15 mouse cellular contexts compared by ENCODE assay signal in genomic region chr3:41613706-41614105, GRCm38 (mm10). TPM values are rescaled to one million over a fixed set of nuclear protein-coding genes. Genes with fewer than 3 reads are reported as not detected.
DNase-seq lines count a peak whose midpoint lies in the region; ATAC-seq lines count a peak whose summit lies in the region.
"Had no signal": no experiment of that assay in that cellular context is flagged by ENCODE, and none has a peak within 500 bp of the region (broad histone marks: within the 10 kb centered on the region; RNA-seq: fewer than 3 reads in every experiment).

No protein-coding gene starts in this region.

- no peaks in the 10 kb centered on the region for H3K27me3 ChIP-seq in hindbrain, embryonic 16.5 days (replicated peaks; ENCODE audit: control insufficient read depth, insufficient read depth, low read length)
- no peaks in the 10 kb centered on the region for H3K27me3 ChIP-seq in hindbrain, embryonic 13.5 days

- peaks cover 14% of the 10 kb centered on the region for H3K36me3 ChIP-seq in hindbrain, embryonic 16.5 days (ENCODE audit: control insufficient read depth, insufficient read depth, low read length)
- peaks cover 43% of the 10 kb centered on the region for H3K36me3 ChIP-seq in hindbrain, embryonic 13.5 days

- no peak overlapping the region for H3K4me2 ChIP-seq in hindbrain, embryonic 16.5 days (ENCODE audit: low read length)
- no peak overlapping the region for H3K4me2 ChIP-seq in hindbrain, embryonic 13.5 days

- H3K9ac ChIP-seq in hindbrain, embryonic 16.5 days (ENCODE audit: low read depth, low read length), result no peak overlapping the region
- no peak overlapping the region for H3K9ac ChIP-seq in hindbrain, embryonic 13.5 days
- H3K9ac ChIP-seq: liver, postnatal 0 days had no signal

- 86% methylated on average over 9 of the region's 9 CpGs for WGBS in hindbrain, embryonic 16.5 days
- 92% methylated on average over 9 of the region's 9 CpGs for WGBS in hindbrain, embryonic 13.5 days

- peak; percentile 36 for DNase-seq in R1 (ENCODE audit: low read depth, low spot score)
- DNase-seq in cerebellum, adult 11-12 months, result peak; percentile 73
- DNase-seq in cerebellum, postnatal 25 days, result peak; percentile 45 to 62
- no peak for DNase-seq in adrenal gland, postnatal 36 days
- no peak for DNase-seq in urinary bladder, postnatal 25 days (ENCODE audit: low spot score)
- DNase-seq: adrenal gland, adult 8-10 months; gastrocnemius, postnatal 36 days; heart, postnatal 10 days; kidney, adult 8-10 months; kidney, postnatal 25 days; liver; liver, postnatal 0 days; spleen, adult 18-20 months had no signal

- no peak overlapping the region for H3K4me3 ChIP-seq in hindbrain, embryonic 16.5 days (ENCODE audit: low read length)
- no peak overlapping the region for H3K4me3 ChIP-seq in hindbrain, embryonic 13.5 days

- no peak overlapping the region for H3K27ac ChIP-seq in hindbrain, embryonic 16.5 days (ENCODE audit: low read depth, low read length)
- H3K27ac ChIP-seq in hindbrain, embryonic 13.5 days, result no peak overlapping the region

- 0 out of 2 replicates have a peak, but pooled peaks have one; percentile 7 for ATAC-seq in hindbrain, embryonic 16.5 days
- ATAC-seq in hindbrain, embryonic 13.5 days (ENCODE audit: low FRiP score), result no peak
- ATAC-seq: liver, postnatal 0 days had no signal

- no peaks in the 10 kb centered on the region for H3K9me3 ChIP-seq in hindbrain, embryonic 16.5 days (ENCODE audit: control insufficient read depth, low read length)
- no peaks in the 10 kb centered on the region for H3K9me3 ChIP-seq in hindbrain, embryonic 13.5 days

- 0 out of 2 replicates have a peak, but pooled peaks cover 2% of the 10 kb centered on the region for H3K4me1 ChIP-seq in hindbrain, embryonic 16.5 days (ENCODE audit: control insufficient read depth, insufficient read depth, low read depth, low read length)
- peaks cover 9% of the 10 kb centered on the region for H3K4me1 ChIP-seq in hindbrain, embryonic 13.5 days (replicated peaks)

RNA-seq across cellular contexts. Expression of gene Jade1, which starts 58.2 kb away (rescaled TPM):
- 12.7 TPM in 2 replicates for polyA plus RNA-seq in hindbrain, embryonic 16.5 days (2015; fragmentation: Nextera tagmentation; extraction: Ambion mirVana)
- polyA plus RNA-seq in hindbrain, embryonic 13.5 days (2015; fragmentation: Nextera tagmentation; extraction: Ambion mirVana), result 11.2 and 12.4 TPM in 2 replicates
- 10 to 100 TPM; 51.2 to 51.4 TPM for total RNA-seq in adrenal gland, postnatal 36 days (2021)

Comparison
In these comparisons a context has a peak if more than half of its experiments do, and no peak if none do; other contexts are left out.
1. DNase-seq: peak in R1 (single experiment), cerebellum, adult 11-12 months (single experiment) and cerebellum, postnatal 25 days (2 of 2); none in adrenal gland, postnatal 36 days (0 of 2) and urinary bladder, postnatal 25 days (single experiment).